Mouse (Mus musculus) bone marrow macrophage, adult 2 months (primary cell): ENCODE data around the gene Hnrnpf.

ENCODE experiments used
- CTCF ChIP-seq: IDR thresholded peaks from 2 replicates; pipeline ENCODE4 v1.5.1; 2012; ENCODE audit warnings: low read depth, mild to moderate bottlenecking, low read length, moderate library complexity
- POLR2A ChIP-seq: IDR thresholded peaks from 2 replicates; pipeline ENCODE4 v1.6.1; 2012; ENCODE audit warnings: mild to moderate bottlenecking, low read depth, low read length, borderline replicate concordance

DNA sequence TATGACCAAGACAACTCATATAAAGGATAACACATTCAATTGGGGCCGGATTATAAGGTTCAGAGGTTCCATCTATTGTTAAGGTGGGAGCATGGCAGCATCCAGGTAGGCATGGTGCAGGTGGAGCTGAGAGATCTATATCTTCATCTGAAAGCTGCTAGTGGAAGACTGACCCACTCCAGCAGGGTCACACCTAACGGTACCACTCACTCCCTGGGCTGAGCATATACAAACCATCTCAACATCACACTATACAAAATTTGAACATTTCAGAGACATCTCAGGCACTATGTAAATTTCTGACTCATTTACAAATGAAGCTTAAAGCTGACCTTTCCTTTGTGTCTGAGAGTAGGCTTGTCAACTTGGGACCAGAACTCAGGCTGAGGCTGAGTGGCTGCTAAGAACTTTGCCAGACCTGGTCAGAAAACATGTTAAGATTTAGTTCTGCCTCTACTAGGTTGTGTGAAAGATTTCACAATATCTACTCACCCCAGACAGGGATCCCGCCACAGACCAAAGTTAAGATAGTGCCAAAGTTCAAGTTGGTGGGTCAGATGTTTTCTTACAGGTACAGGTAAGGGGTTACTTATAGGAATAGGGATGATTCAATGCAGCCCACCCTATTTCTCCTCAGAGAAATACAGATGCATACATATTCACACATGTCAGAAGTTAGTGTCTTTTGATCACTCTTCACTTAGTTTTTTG lies 30.0 kb downstream of the Hnrnpf start:
- TF ChIP-seq POLR2A: no peak
- no peak for TF ChIP-seq CTCF
